Mouse (Mus musculus) thymus, adult 2 months (tissue): ENCODE results near the gene Cyp2u1. TPM values are rescaled to one million over a fixed set of nuclear protein-coding genes. Genes with fewer than 3 reads are reported as not detected.
"Not testable (repeated sequence)": the region's sequence is repeated elsewhere in the genome, so short reads cannot be mapped to it uniquely, and the experiment has no call there.

Experiments
- DNase-seq: peaks from one replicate; pipeline ENCODE4 v3.0.0; 2021
- H3K27ac ChIP-seq: fragments of 200-500 bp; 2 replicates; pipeline ENCODE4 v1.5.1; 2012; ENCODE audit warnings: low read length, control low read depth; ENCODE audit not compliant: control insufficient read depth, insufficient read depth
- H3K27me3 ChIP-seq: fragments of 200-500 bp; 2 replicates; pipeline ENCODE4 v1.6.1; 2012; ENCODE audit warnings: mild to moderate bottlenecking, low read length, moderate library complexity, mixed read lengths; ENCODE audit not compliant: control insufficient read depth, insufficient read depth
- H3K36me3 ChIP-seq: fragments of 200-500 bp; 2 replicates; pipeline ENCODE4 v1.6.1; 2012; ENCODE audit warnings: mild to moderate bottlenecking, low read length, moderate library complexity; ENCODE audit not compliant: control insufficient read depth, insufficient read depth
- H3K4me1 ChIP-seq: fragments of 200-500 bp; replicated peaks from 2 replicates; pipeline ENCODE4 v1.6.1; 2012; ENCODE audit warnings: low read length; ENCODE audit not compliant: control insufficient read depth, insufficient read depth
- H3K4me3 ChIP-seq: fragments of 200-500 bp; 2 replicates; pipeline ENCODE4 v1.5.1; 2012; ENCODE audit warnings: mild to moderate bottlenecking, low read length, control low read depth, moderate library complexity; ENCODE audit not compliant: control insufficient read depth, insufficient read depth
- CTCF ChIP-seq: fragments of 200-500 bp; IDR thresholded peaks from 2 replicates; pipeline ENCODE4 v1.5.1; 2012; ENCODE audit warnings: mild to moderate bottlenecking, control low read depth, low read length, moderate library complexity, borderline replicate concordance; ENCODE audit not compliant: control insufficient read depth, poor library complexity, insufficient read depth; ENCODE audit errors: extremely low read depth
- POLR2A ChIP-seq: fragments of 200-500 bp; IDR thresholded peaks from 2 replicates; pipeline ENCODE4 v1.6.1; 2012; ENCODE audit warnings: mild to moderate bottlenecking, low read length, control low read depth, moderate library complexity; ENCODE audit not compliant: control insufficient read depth, poor library complexity, insufficient read depth; ENCODE audit errors: extremely low read depth
- WGBS: fragments of 180-500 bp; shearing (Covaris S2); methylation state at CpG from one replicate; pipeline ENCODE4 v1.1.7; 2018; 5-methylcytosine and 5-hydroxymethylcytosine counted together
- polyA plus RNA-seq: library from polyadenylated mRNA; depleted of rRNA; stranded (reverse); fragments of >200 nt; gene quantifications from 2 replicates; pipeline ENCODE4 v1.2.3, GENCODE M21; 2012

Gene Cyp2u1
- polyA plus RNA-seq, 1 experiment: 1.2 TPM

- TF ChIP-seq POLR2A: no peak
- TF ChIP-seq CTCF: no peak
Observed at GRCm38 (mm10) chr3:131343311-131343710, 40.3 kb upstream of the Cyp2u1 start.

GRCm38 (mm10) chr3:131340885-131341284, 37.9 kb upstream of the Cyp2u1 start:
- Histone ChIP-seq H3K4me3 (no peak overlapping the region), H3K27me3 (no peaks in the 10 kb centered on the region), H3K4me1 (no peaks in the 10 kb centered on the region), H3K36me3 (no peaks in the 10 kb centered on the region), H3K27ac (no peak overlapping the region)
- DNase-seq: no peak
- 88% methylated on average over 3 of the region's 3 CpGs for WGBS
- TF ChIP-seq CTCF (no peak), POLR2A (no peak)

More at GRCm38 (mm10) chr3:131343311-131343710, 40.3 kb upstream of the Cyp2u1 start:
- Histone ChIP-seq H3K27me3 (no peaks in the 10 kb centered on the region), H3K4me1 (no peaks in the 10 kb centered on the region), H3K27ac (no peak overlapping the region), H3K4me3 (no peak overlapping the region), H3K36me3 (no peaks in the 10 kb centered on the region)
- DNase-seq: no peak
- 99% methylated on average over 6 of the region's 6 CpGs for WGBS

GRCm38 (mm10) chr3:131339280-131339679, 36.3 kb upstream of the Cyp2u1 start:
- no peak overlapping the region for H3K27ac ChIP-seq
- no peak for TF ChIP-seq CTCF
- no peak for TF ChIP-seq POLR2A
- H3K27me3 ChIP-seq: no peaks in the 10 kb centered on the region
- DNase-seq: no peak
- WGBS: 92% methylated on average over 4 of the region's 4 CpGs
- H3K36me3 ChIP-seq: no peaks in the 10 kb centered on the region
- peaks cover 13% of the 10 kb centered on the region for H3K4me1 ChIP-seq
- no peak overlapping the region for H3K4me3 ChIP-seq

DNA sequence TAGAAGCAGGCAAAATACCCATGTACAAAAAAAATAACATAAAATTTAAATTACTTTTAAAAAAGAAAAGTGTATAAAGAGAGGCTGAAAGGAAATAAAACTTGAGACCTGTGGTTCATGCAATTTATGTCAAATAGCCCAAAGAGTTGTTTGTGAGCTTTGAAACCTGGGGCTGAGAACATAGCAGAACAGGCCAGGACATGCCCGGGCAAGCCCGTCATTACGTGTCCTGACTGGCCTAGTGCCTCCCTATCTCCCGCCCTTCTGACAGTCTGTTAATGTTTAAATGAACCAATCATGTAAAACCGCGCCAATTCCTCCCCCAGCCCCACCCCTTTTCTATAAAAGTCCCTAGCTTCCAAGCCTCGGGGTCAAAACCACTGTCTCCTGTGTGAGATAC, 34.7 kb upstream of the Cyp2u1 start:
- H3K27ac ChIP-seq, H3K4me3 ChIP-seq, H3K36me3 ChIP-seq, H3K27me3 ChIP-seq, DNase-seq: not testable (repeated sequence)
- WGBS: 95% methylated on average over 7 of the region's 7 CpGs
- H3K4me1 ChIP-seq: peaks cover 21% of the 10 kb centered on the region

DNA sequence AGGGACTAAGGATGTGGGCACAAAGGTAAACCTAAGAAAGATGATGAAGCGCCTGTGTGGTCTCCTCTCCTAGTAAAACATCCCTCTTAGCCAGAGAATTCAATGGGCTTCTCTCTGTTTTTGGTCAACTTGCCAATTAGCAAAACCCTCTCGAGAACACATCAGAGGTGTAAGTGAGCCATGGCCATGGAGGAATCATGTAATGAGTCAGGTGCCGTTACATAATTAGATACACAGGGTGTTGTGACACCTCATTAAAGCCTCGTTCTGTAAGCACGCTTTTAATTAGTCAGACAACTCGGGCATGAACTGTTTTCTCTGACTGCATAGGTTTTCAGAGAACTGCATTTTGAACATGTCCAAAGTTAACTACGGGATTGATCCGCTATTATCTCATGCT, 33.6 kb upstream of the Cyp2u1 start:
- Histone ChIP-seq H3K4me3 (no peak overlapping the region), H3K27me3 (no peaks in the 10 kb centered on the region), H3K27ac (no peak overlapping the region), H3K36me3 (no peaks in the 10 kb centered on the region), H3K4me1 (peaks cover 21% of the 10 kb centered on the region)
- DNase-seq: no peak
- WGBS: 97% methylated on average over 8 of the region's 8 CpGs
- TF ChIP-seq CTCF: no peak
- TF ChIP-seq POLR2A: no peak

- TF ChIP-seq POLR2A (no peak), CTCF (no peak)
- Histone ChIP-seq H3K36me3 (no peaks in the 10 kb centered on the region), H3K27ac (no peak overlapping the region), H3K4me3 (no peak overlapping the region), H3K4me1 (peaks cover 23% of the 10 kb centered on the region), H3K27me3 (no peaks in the 10 kb centered on the region)
- 14% methylated on average over 8 of the region's 8 CpGs for WGBS
- DNase-seq: peak; percentile 22
Observed at GRCm38 (mm10) chr3:131335117-131335547, 32.1 kb upstream of the Cyp2u1 start.

- TF ChIP-seq CTCF: no peak
- TF ChIP-seq POLR2A: no peak
- Histone ChIP-seq H3K27me3 (no peaks in the 10 kb centered on the region), H3K4me3 (no peak overlapping the region), H3K36me3 (no peaks in the 10 kb centered on the region), H3K4me1 (peaks cover 6% of the 10 kb centered on the region), H3K27ac (no peak overlapping the region)
- DNase-seq: no peak
- WGBS: 97% methylated on average over 7 of the region's 7 CpGs
Observed at GRCm38 (mm10) chr3:131327189-131327588, 24.2 kb upstream of the Cyp2u1 start.
